Mouse (Mus musculus): ENCODE results near the gene Ninj1. TPM values are rescaled to one million over a fixed set of nuclear protein-coding genes. Genes with fewer than 3 reads are reported as not detected.

Ninj1 gene
- total RNA-seq (2012; rRNA removed) (23.2 and 30.5 TPM in 2 replicates), polyA plus RNA-seq (2012; ENCODE audit: insufficient read depth in 1 of 2, insufficient read length in 2 of 2, low read depth in 1 of 2, low replicate concordance in 2 of 2, missing spikeins in 1 of 2) (10 to 100 TPM in 1 of 2 experiments, not detected in 1; 69.8 TPM)

DNA sequence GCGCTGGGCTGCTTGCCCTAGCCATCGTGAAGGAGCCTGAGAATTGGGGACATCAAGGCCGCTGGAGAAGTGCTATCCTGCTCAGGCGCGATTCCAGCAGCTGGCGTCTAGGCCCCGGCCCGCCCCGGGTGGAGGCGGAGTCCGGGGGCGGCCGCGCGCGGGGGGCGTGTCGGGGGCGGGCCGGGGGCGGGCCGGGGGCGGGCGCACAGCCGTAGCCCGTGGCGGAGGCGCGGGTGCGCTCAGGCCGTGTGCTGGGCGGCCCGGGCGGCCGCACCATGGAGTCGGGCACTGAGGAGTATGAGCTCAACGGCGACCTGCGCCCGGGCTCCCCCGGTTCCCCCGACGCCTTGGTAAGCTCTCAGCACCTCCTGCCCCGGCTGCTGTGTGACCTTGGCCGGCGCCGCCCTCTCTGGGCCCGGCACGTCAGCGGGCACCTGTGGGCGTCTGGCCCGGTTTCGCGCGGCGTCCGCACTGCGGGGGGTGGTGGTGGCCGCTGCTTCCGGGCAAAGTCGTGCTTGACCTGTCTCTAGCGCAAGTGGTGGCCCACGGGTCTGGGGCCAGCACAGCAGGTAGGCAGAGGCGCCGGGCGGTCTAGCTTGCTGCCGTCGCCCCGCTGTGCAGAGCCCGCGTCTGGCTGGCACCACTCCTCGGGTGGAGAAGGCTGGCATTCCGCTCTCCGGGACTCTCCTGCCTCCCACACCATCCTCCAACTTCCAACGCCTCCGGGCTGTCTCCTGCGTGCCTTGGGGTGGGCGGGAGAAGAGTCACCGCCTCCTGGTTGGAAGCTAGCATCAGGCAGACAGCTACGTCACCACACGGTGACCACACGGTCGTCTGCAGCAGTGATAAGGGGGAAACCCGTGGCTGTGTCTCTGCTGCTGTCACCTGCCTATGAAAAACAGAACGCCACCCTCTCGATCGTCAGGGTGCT, at the start of gene Ninj1:
Gene Ninj1, plus strand, starts transcription at position 198 of the 931 bp plus-strand sequence.
- Histone ChIP-seq H3K9ac (ENCODE audit: control insufficient read depth, low read depth, low read length, poor library complexity, severe bottlenecking) (peak within 1 kb of the TSS; percentile 78), H3K36me3 (ENCODE audit: control insufficient read depth in 1 of 2, insufficient read depth in 2 of 2, low read length in 2 of 2) (peaks cover 0 to 9% of the 10 kb centered on the region in 2 experiments; a peak in 2 of 4 replicates), H3K27me3 (ENCODE audit: control insufficient read depth in 1 of 2, insufficient read depth in 2 of 2, low read length in 2 of 2) (no peaks in the 10 kb centered on the region), H3K79me2 (ENCODE audit: control insufficient read depth, insufficient read depth, low read length, poor library complexity) (no peaks in the 10 kb centered on the region; the same call in 1 of the 2 replicates), H3K4me1 (ENCODE audit: control insufficient read depth in 1 of 2, insufficient read depth in 2 of 2, low read length in 2 of 2) (peaks cover 0 to 14% of the 10 kb centered on the region in 2 experiments; a peak in 3 of 4 replicates), H3K27ac (ENCODE audit: control insufficient read depth, low read depth, low read length) (peak within 1 kb of the TSS; percentile 62), H3K4me3 (ENCODE audit: control insufficient read depth in 1 of 2, insufficient read depth in 1 of 2, low read depth in 2 of 2, low read length in 2 of 2) (peak within 1 kb of the TSS; percentile 65 to 81), H3K9me3 (replicated peaks; ENCODE audit: insufficient read depth, low read length) (no peaks in the 10 kb centered on the region)
- DNase-seq (ENCODE audit: low read depth, low spot score): peak; percentile 94
- TF ChIP-seq TAL1 (IDR thresholded peaks at IDR 0.05; ENCODE audit: low read length) (peak; percentile 76), HCFC1 (IDR thresholded peaks at IDR 0.05; ENCODE audit: low read depth, low read length) (peak; percentile 59; the same call in 1 of the 2 replicates), MAZ (IDR thresholded peaks at IDR 0.05; ENCODE audit: low read depth, low read length) (peak; percentile 30; the same call in 1 of the 2 replicates), CHD1 (IDR thresholded peaks at IDR 0.05; ENCODE audit: low read depth, low read length) (no peak), EP300 (IDR thresholded peaks at IDR 0.05; ENCODE audit: low read depth in 1 of 2, low read length in 2 of 2) (peak; percentile 22 to 60; a peak in 1 of 4 replicates), MXI1 (IDR thresholded peaks at IDR 0.05; ENCODE audit: low read depth, low read length) (peak; percentile 90), POLR2AphosphoS5 (IDR thresholded peaks at IDR 0.05; ENCODE audit: borderline replicate concordance, low read depth, low read length) (no peak), MEF2A (IDR thresholded peaks at IDR 0.05; ENCODE audit: extremely low read depth, insufficient replicate concordance, low read depth, low read length, poor library complexity, severe bottlenecking) (0 out of 2 replicates have a peak, but pooled peaks have one; percentile 10), MYB (IDR thresholded peaks at IDR 0.05; ENCODE audit: low read depth, low read length) (no peak), JUND (IDR thresholded peaks at IDR 0.05; ENCODE audit: low read depth, low read length) (no peak), ZKSCAN1 (IDR thresholded peaks at IDR 0.05; ENCODE audit: low read depth, low read length) (no peak), TBP (IDR thresholded peaks at IDR 0.05; ENCODE audit: low read depth, low read length) (0 out of 2 replicates have a peak, but pooled peaks have one; percentile 37), ZC3H11A (IDR thresholded peaks at IDR 0.05; ENCODE audit: low read depth, low read length) (no peak), POLR2AphosphoS2 (IDR thresholded peaks at IDR 0.05; ENCODE audit: low read length) (peak; percentile 50; the same call in 1 of the 2 replicates), SMC3 (IDR thresholded peaks at IDR 0.05; ENCODE audit: low read depth, low read length) (no peak), NRF1 (IDR thresholded peaks at IDR 0.05; ENCODE audit: insufficient read depth, low read depth, low read length, poor library complexity, severe bottlenecking) (peak; percentile 28; the same call in 1 of the 2 replicates), TCF12 (IDR thresholded peaks at IDR 0.05; ENCODE audit: low read depth, low read length) (peak; percentile 72), MAFK (IDR thresholded peaks at IDR 0.05; ENCODE audit: borderline replicate concordance, low read depth, low read length) (no peak), MAX (IDR thresholded peaks at IDR 0.05; ENCODE audit: low read length) (peak; percentile 58), SIN3A (IDR thresholded peaks at IDR 0.05; ENCODE audit: low read length) (peak; percentile 94), MYC (IDR thresholded peaks at IDR 0.05; ENCODE audit: low read depth, low read length) (no peak), POLR2A (IDR thresholded peaks at IDR 0.05; ENCODE audit: control insufficient read depth in 1 of 2, insufficient read depth in 1 of 2, low read depth in 1 of 2, low read length in 2 of 2, poor library complexity in 1 of 2) (peak; percentile 82 to 94; a peak in 3 of 4 replicates), BHLHE40 (IDR thresholded peaks at IDR 0.05; ENCODE audit: borderline replicate concordance, low read depth, low read length) (peak; percentile 92), ZMIZ1 (IDR thresholded peaks at IDR 0.05; ENCODE audit: low read depth, low read length) (no peak), ETS1 (IDR thresholded peaks at IDR 0.05; ENCODE audit: low read depth, low read length) (peak; percentile 89), E2F4 (IDR thresholded peaks at IDR 0.05; ENCODE audit: borderline replicate concordance, low read depth, low read length) (no peak), KAT2A (conservative IDR thresholded peaks at IDR 0.05; ENCODE audit: low read depth, low read length) (no peak; the same call in 1 of the 2 replicates), RCOR1 (IDR thresholded peaks at IDR 0.05; ENCODE audit: low read depth, low read length) (no peak), ELF1 (IDR thresholded peaks at IDR 0.05; ENCODE audit: low read depth, low read length) (no peak), UBTF (IDR thresholded peaks at IDR 0.05; ENCODE audit: borderline replicate concordance, insufficient read depth, low read depth, low read length) (no peak), ZNF384 (IDR thresholded peaks at IDR 0.05; ENCODE audit: low read depth, low read length) (no peak), CHD2 (IDR thresholded peaks at IDR 0.05; ENCODE audit: low read length) (no peak), NELFE (IDR thresholded peaks at IDR 0.05; ENCODE audit: low read depth, low read length) (peak; percentile 57), USF1 (IDR thresholded peaks at IDR 0.05; ENCODE audit: low read depth, low read length) (peak; percentile 50; the same call in 1 of the 2 replicates)

All from MEL (cell line).